Mouse (Mus musculus) embryonic facial prominence, embryonic 13.5 days (tissue): ENCODE data around the gene Poln. TPM values are rescaled to one million over a fixed set of nuclear protein-coding genes. Genes with fewer than 3 reads are reported as not detected.

Experiments
- ATAC-seq: fragments of 200-750 bp; cut with Nextera tagmentation; 2 replicates; pipeline ENCODE4 v1.8.0; 2017; ENCODE audit warnings: low read depth; ENCODE audit not compliant: insufficient number of reproducible peaks, insufficient read depth, low FRiP score, low TSS enrichment
- H3K27ac ChIP-seq: fragments of 300-500 bp; sonication (generic); 2 replicates; pipeline ENCODE4 v1.5.1; 2015; ENCODE audit warnings: moderate library complexity, mild to moderate bottlenecking, inconsistent platforms
- H3K27me3 ChIP-seq: fragments of 300-500 bp; sonication (generic); 2 replicates; pipeline ENCODE4 v1.6.1; 2015; ENCODE audit warnings: mild to moderate bottlenecking, inconsistent platforms
- H3K36me3 ChIP-seq: fragments of 300-500 bp; sonication (generic); 2 replicates; pipeline ENCODE4 v1.6.1; 2015; ENCODE audit warnings: mild to moderate bottlenecking, inconsistent platforms
- H3K4me1 ChIP-seq: fragments of 300-500 bp; sonication (generic); 2 replicates; pipeline ENCODE4 v1.6.1; 2015; ENCODE audit warnings: inconsistent platforms
- H3K4me2 ChIP-seq: fragments of 300-500 bp; sonication (generic); 2 replicates; pipeline ENCODE4 v1.6.1; 2015; ENCODE audit warnings: moderate library complexity, mild to moderate bottlenecking, inconsistent platforms
- H3K4me3 ChIP-seq: fragments of 300-500 bp; sonication (generic); 2 replicates; pipeline ENCODE4 v1.5.1; 2015; ENCODE audit warnings: mild to moderate bottlenecking, inconsistent platforms
- H3K9ac ChIP-seq: fragments of 300-500 bp; sonication (generic); 2 replicates; pipeline ENCODE4 v1.6.1; 2015; ENCODE audit warnings: mild to moderate bottlenecking, inconsistent platforms
- H3K9me3 ChIP-seq: fragments of 300-500 bp; sonication (generic); 2 replicates; pipeline ENCODE4 v1.6.1; 2016; ENCODE audit warnings: inconsistent platforms
- WGBS: fragments of 180-500 bp; shearing (Covaris S2); methylation state at CpG from one replicate; pipeline ENCODE4 v1.1.7; 2015; ENCODE audit warnings: mixed read lengths; 5-methylcytosine and 5-hydroxymethylcytosine counted together
- polyA plus RNA-seq: library from polyadenylated mRNA; unstranded; fragments of >200 nt; fragmentation: Nextera tagmentation; extraction: Ambion mirVana; gene quantifications from 2 replicates; pipeline ENCODE4 v1.2.1, GENCODE M21; 2015

Gene Poln
- polyA plus RNA-seq, 1 experiment from 2014 or later, result 0.60 TPM

GRCm38 (mm10) chr5:34186961-34187391 lies 17.7 kb upstream of the Poln start:
- under 1% methylated on average over 40 of the region's 46 CpGs for WGBS
- no peaks in the 10 kb centered on the region for H3K27me3 ChIP-seq
- H3K27ac ChIP-seq, result peak overlapping the region; percentile 89
- H3K4me3 ChIP-seq, result peak overlapping the region; percentile 97
- H3K36me3 ChIP-seq, result peaks cover 24% of the 10 kb centered on the region
- H3K9ac ChIP-seq, result peak overlapping the region; percentile 83
- H3K4me1 ChIP-seq, result peaks cover 57% of the 10 kb centered on the region
- 0 out of 2 replicates have a peak, but pooled peaks have one; percentile 4 for ATAC-seq
- peak overlapping the region; percentile 89 for H3K4me2 ChIP-seq
- H3K9me3 ChIP-seq, result no peaks in the 10 kb centered on the region

DNA sequence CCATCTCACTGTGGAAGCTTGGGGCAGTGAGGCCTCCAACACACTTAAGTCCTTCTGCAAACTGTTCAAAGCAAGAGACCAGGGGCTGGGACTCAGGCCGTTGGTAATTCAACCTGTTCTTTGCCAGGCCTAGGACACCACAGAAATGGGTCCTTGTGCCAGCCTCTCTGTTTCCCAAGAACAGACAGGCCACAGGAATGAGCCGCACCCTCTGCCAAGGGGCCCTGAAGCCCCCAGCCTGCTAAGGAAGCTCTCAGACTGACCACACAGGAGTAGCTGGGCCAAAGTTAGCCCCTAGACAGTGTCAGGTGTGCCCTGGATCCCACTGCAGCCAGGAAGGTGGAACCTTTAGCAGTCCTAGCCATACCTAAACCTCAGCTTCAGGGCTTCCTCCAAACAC lies 17.1 kb upstream of the Poln start:
- 57% methylated on average over 2 of the region's 2 CpGs for WGBS
- ATAC-seq, result no peak
- Histone ChIP-seq H3K27me3 (no peaks in the 10 kb centered on the region), H3K4me3 (peak overlapping the region; percentile 97), H3K36me3 (peaks cover 30% of the 10 kb centered on the region), H3K9ac (peak overlapping the region; percentile 83), H3K4me2 (peak overlapping the region; percentile 89), H3K27ac (peak overlapping the region; percentile 89), H3K4me1 (peaks cover 57% of the 10 kb centered on the region), H3K9me3 (no peaks in the 10 kb centered on the region)

GRCm38 (mm10) chr5:34185791-34186190 lies 16.5 kb upstream of the Poln start:
- H3K4me3 ChIP-seq, result peak overlapping the region; percentile 97
- H3K27ac ChIP-seq, result no peak overlapping the region
- H3K9ac ChIP-seq, result peak overlapping the region; percentile 83
- H3K9me3 ChIP-seq, result no peaks in the 10 kb centered on the region
- H3K4me2 ChIP-seq, result peak overlapping the region; percentile 89
- no peak for ATAC-seq
- H3K36me3 ChIP-seq, result peaks cover 35% of the 10 kb centered on the region
- H3K27me3 ChIP-seq, result no peaks in the 10 kb centered on the region
- H3K4me1 ChIP-seq, result peaks cover 54% of the 10 kb centered on the region

GRCm38 (mm10) chr5:34185051-34185580 lies 15.9 kb upstream of the Poln start:
- no peak for ATAC-seq
- peaks cover 54% of the 10 kb centered on the region for H3K4me1 ChIP-seq
- WGBS, result 91% methylated on average over 1 of the region's 1 CpGs

GRCm38 (mm10) chr5:34183976-34184375 lies 14.7 kb upstream of the Poln start:
- Histone ChIP-seq H3K4me1 (peaks cover 50% of the 10 kb centered on the region), H3K27ac (no peak overlapping the region), H3K27me3 (no peaks in the 10 kb centered on the region), H3K4me3 (no peak overlapping the region), H3K36me3 (peaks cover 43% of the 10 kb centered on the region), H3K4me2 (no peak overlapping the region), H3K9me3 (no peaks in the 10 kb centered on the region), H3K9ac (0 out of 2 replicates have a peak overlapping the region, but pooled peaks have one; percentile 36)
- whole genome bisulfite sequencing, result 89% methylated on average over 3 of the region's 3 CpGs
- no peak for ATAC-seq

More at GRCm38 (mm10) chr5:34185051-34185580, 15.9 kb upstream of the Poln start:
- Histone ChIP-seq H3K9ac (peak overlapping the region; percentile 83; the same call in 1 of the 2 replicates), H3K9me3 (no peaks in the 10 kb centered on the region), H3K4me3 (peak overlapping the region; percentile 97; the same call in 1 of the 2 replicates), H3K4me2 (peak overlapping the region; percentile 89), H3K27ac (no peak overlapping the region), H3K36me3 (peaks cover 38% of the 10 kb centered on the region), H3K27me3 (no peaks in the 10 kb centered on the region)

DNA sequence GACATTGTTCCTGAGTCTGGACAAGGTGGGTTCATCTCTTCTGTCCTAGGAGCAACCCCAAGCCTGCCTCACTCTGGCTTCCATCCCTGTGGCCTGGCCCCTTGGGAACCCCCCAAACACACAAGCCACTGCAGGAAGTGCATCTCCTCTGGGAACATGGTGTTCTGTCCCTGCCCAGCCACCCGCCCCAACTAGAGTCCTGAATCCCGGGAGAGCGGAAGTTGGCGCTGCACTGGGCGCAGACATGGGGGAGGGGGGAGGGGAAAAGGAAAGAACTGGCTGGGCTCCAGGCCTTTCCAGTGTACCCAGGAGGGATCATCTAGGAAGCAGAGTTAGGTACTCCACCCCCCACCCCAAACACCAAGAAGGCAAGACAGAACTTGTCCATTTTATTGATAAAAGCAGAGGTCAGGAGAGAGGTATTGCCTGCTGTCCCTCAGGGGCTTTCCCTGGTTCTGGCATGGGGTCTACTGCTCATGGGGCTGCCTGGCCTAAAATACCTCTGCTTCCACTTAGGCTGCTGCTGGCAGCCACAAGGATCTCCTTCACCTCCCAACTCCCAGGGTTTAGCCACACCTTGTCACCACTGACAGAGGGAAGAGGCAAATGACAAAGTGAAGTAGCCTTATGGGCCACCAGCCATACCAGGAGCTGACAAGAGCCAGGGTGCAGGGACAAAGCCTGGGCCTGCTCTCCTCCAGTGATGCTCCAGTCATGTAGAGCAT lies 14.1 kb upstream of the Poln start:
- WGBS, result 66% methylated on average over 5 of the region's 5 CpGs
- H3K9ac ChIP-seq, result no peak overlapping the region

GRCm38 (mm10) chr5:34182486-34182885 lies 13.2 kb upstream of the Poln start:
- Histone ChIP-seq H3K4me1 (peaks cover 41% of the 10 kb centered on the region), H3K27me3 (no peaks in the 10 kb centered on the region), H3K4me2 (no peak overlapping the region), H3K4me3 (no peak overlapping the region), H3K27ac (no peak overlapping the region), H3K36me3 (peaks cover 56% of the 10 kb centered on the region), H3K9ac (no peak overlapping the region), H3K9me3 (no peaks in the 10 kb centered on the region)
- ATAC-seq, result no peak
- WGBS, result 83% methylated on average over 3 of the region's 3 CpGs

More for the DNA sequence above, 14.1 kb upstream of the Poln start:
- H3K27ac ChIP-seq, result no peak overlapping the region
- peaks cover 50% of the 10 kb centered on the region for H3K36me3 ChIP-seq
- ATAC-seq, result no peak
- peaks cover 44% of the 10 kb centered on the region for H3K4me1 ChIP-seq
- no peak overlapping the region for H3K4me3 ChIP-seq
- H3K4me2 ChIP-seq, result no peak overlapping the region
- no peaks in the 10 kb centered on the region for H3K27me3 ChIP-seq
- H3K9me3 ChIP-seq, result no peaks in the 10 kb centered on the region

GRCm38 (mm10) chr5:34177821-34178220 lies 8.6 kb upstream of the Poln start:
- no peak overlapping the region for H3K4me3 ChIP-seq
- H3K9ac ChIP-seq, result no peak overlapping the region
- peaks cover 79% of the 10 kb centered on the region for H3K36me3 ChIP-seq
- no peak overlapping the region for H3K4me2 ChIP-seq
- no peaks in the 10 kb centered on the region for H3K9me3 ChIP-seq
- H3K27ac ChIP-seq, result no peak overlapping the region
- 0 out of 2 replicates have a peak, but pooled peaks cover 2% of the 10 kb centered on the region for H3K4me1 ChIP-seq
- no peak for ATAC-seq
- no peaks in the 10 kb centered on the region for H3K27me3 ChIP-seq
- WGBS, result 94% methylated on average over 4 of the region's 4 CpGs

DNA sequence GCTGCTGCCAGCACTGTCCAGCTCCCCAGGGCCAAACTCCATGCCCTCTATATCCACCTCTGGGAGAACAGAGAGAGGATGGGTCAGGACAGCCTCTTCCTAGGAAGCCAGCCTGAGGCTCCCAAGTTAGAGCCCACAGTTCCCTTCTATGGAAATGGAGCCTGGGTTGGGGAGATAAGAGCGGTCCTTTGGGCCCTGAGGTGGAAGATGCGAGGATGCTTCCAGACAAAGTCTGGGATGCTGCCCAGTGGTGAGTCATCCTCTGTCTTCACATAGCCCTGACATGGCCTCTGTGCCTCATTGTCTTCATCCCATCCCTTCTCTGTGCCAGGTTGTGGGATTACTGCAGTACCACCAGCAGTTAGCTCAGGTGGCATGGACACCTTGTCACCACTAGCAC lies 7.8 kb upstream of the Poln start:
- H3K9me3 ChIP-seq, result no peaks in the 10 kb centered on the region
- no peaks in the 10 kb centered on the region for H3K4me1 ChIP-seq
- ATAC-seq, result no peak
- peaks cover 75% of the 10 kb centered on the region for H3K36me3 ChIP-seq
- no peak overlapping the region for H3K27ac ChIP-seq
- no peak overlapping the region for H3K9ac ChIP-seq
- 100% methylated on average over 2 of the region's 2 CpGs for WGBS
- no peak overlapping the region for H3K4me3 ChIP-seq
- H3K27me3 ChIP-seq, result no peaks in the 10 kb centered on the region
- H3K4me2 ChIP-seq, result no peak overlapping the region

DNA sequence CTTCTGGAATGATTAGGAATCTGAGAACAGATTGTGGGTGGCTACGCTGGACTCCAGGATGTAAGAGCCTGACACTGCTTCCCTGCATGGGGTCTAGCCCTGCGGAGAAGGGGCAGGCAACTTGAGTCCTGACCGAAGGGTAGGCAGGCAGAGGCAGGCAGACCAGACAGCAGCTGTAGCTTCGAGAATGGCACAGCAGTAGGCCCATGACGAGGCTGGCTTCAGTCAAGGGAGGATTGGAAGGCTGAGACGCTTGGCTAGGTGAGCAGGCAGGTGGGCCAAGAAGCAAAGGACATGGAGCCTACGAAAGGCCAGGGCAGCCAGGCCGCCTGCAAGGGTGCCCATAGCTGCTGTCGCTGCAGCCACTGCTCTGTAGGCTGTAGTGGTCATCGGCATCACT lies 7.4 kb upstream of the Poln start:
- H3K4me3 ChIP-seq, result no peak overlapping the region
- no peaks in the 10 kb centered on the region for H3K4me1 ChIP-seq
- H3K9me3 ChIP-seq, result no peaks in the 10 kb centered on the region
- no peak overlapping the region for H3K9ac ChIP-seq
- 70% methylated on average over 10 of the region's 10 CpGs for WGBS
- no peak overlapping the region for H3K4me2 ChIP-seq
- no peaks in the 10 kb centered on the region for H3K27me3 ChIP-seq
- ATAC-seq, result no peak
- no peak overlapping the region for H3K27ac ChIP-seq
- H3K36me3 ChIP-seq, result peaks cover 72% of the 10 kb centered on the region

- 28% methylated on average over 5 of the region's 5 CpGs for WGBS
These were observed 6.1 kb upstream of the Poln start for GRCm38 (mm10) chr5:34175403-34175694.

More at GRCm38 (mm10) chr5:34175403-34175694, 6.1 kb upstream of the Poln start:
- no peak for ATAC-seq
- Histone ChIP-seq H3K27me3 (no peaks in the 10 kb centered on the region), H3K36me3 (peaks cover 64% of the 10 kb centered on the region), H3K9ac (no peak overlapping the region), H3K27ac (no peak overlapping the region), H3K4me2 (no peak overlapping the region), H3K4me3 (no peak overlapping the region), H3K9me3 (no peaks in the 10 kb centered on the region), H3K4me1 (peaks cover 5% of the 10 kb centered on the region; the same call in 1 of the 2 replicates)
